Mouse (Mus musculus) left cerebral cortex, adult 2 months (tissue): ENCODE measurements around the gene Pex11g. TPM values are rescaled to one million over a fixed set of nuclear protein-coding genes. Genes with fewer than 3 reads are reported as not detected.

ENCODE experiments used
- DNase-seq, 2 experiments: peaks; one replicate each; pipeline ENCODE4 v3.0.0; 2021 to 2022; ENCODE audit warnings: low spot score in 2 of 2, mixed read lengths in 1 of 2; ENCODE audit errors: extremely low spot score in 1 of 2
- H3K27ac ChIP-seq: fragments of 200-600 bp; 2 replicates; pipeline ENCODE4 v1.8.1; 2022
- H3K4me3 ChIP-seq: fragments of 200-600 bp; 2 replicates; pipeline ENCODE4 v1.8.1; 2022
- CTCF ChIP-seq: fragments of 200-600 bp; IDR thresholded peaks from 2 replicates; pipeline ENCODE4 v1.8.1; 2022; ENCODE audit warnings: antibody characterized with exemption, mild to moderate bottlenecking, moderate library complexity
- intact Hi-C: fragments of 180-260 bp; cut with DNase I; formaldehyde crosslinking; loops from one replicate; pipeline ENCODE4 v1.15.1; 2025
- long read RNA-seq, 2 experiments: library from polyadenylated mRNA; stranded (forward); transcript quantifications; one replicate each; pipeline ENCODE4 v2.0.0; 2021; ENCODE audit warnings: borderline mapping rate in 2 of 2
- total RNA-seq, 2 experiments: library from RNA; stranded (reverse); gene quantifications; 2 replicates each; pipeline ENCODE4 v1.2.3; 2021

Pex11g gene
- total RNA-seq: under 1 TPM; 0.84 to 0.88 TPM
- long read RNA-seq, experiment 1, partial matches to known transcripts: 0 of 1 reads
- long read RNA-seq, experiment 1, other reads (novel, unspliced or antisense): 0 of 1 reads
- long read RNA-seq, experiment 2, partial matches to known transcripts: 0 of 1 reads
- long read RNA-seq, experiment 2, other reads (novel, unspliced or antisense): 0 of 1 reads

GRCm38 (mm10) chr8:3467006-3467885 lies at the start of gene Pex11g:
Gene Pex11g (minus strand): TSS chr8:3467680.
- H3K4me3 ChIP-seq: peak within 1 kb of the TSS; percentile 48
- H3K27ac ChIP-seq: peak within 1 kb of the TSS; percentile 67; the same call in 1 of the 2 replicates
- TF ChIP-seq CTCF: no peak
- intact Hi-C loops: no loop called here
- peak; percentile 81 to 86 for DNase-seq

- peak overlapping the region; percentile 89 for H3K4me3 ChIP-seq
- intact Hi-C loops: loop anchor here (2.0 kb wide), 1 partner anchor 156 kb away; the partner anchor contains the start of gene Fcor
- no peak for DNase-seq
Measured at GRCm38 (mm10) chr8:3517117-3517495, 49.6 kb upstream of the Pex11g start.

GRCm38 (mm10) chr8:3516450-3517116 lies 49.1 kb upstream of the Pex11g start:
- intact Hi-C loops: loop anchor here (2.0 kb wide), 1 partner anchor 156 kb away; the partner anchor contains the start of gene Fcor
- TF ChIP-seq CTCF: no peak; the same call in 1 of the 2 replicates
- Histone ChIP-seq H3K4me3 (peak overlapping the region; percentile 89), H3K27ac (peak overlapping the region; percentile 81)
- peak; percentile 94 for DNase-seq

More at GRCm38 (mm10) chr8:3517117-3517495, 49.6 kb upstream of the Pex11g start:
- H3K27ac ChIP-seq: peak overlapping the region; percentile 81
- no peak for TF ChIP-seq CTCF

- DNase-seq: peak; percentile 54 to 55
- intact Hi-C loops: loop anchor here (1.0 to 2.0 kb wide), 2 partner anchors 16 to 157 kb away; partner anchors contain the start of genes Fcor and Mcoln1
- peak overlapping the region; percentile 89 for H3K4me3 ChIP-seq
- TF ChIP-seq CTCF: no peak
- peak overlapping the region; percentile 81 for H3K27ac ChIP-seq
Measured at GRCm38 (mm10) chr8:3515771-3516417, 48.4 kb upstream of the Pex11g start.

- H3K4me3 ChIP-seq: peak within 1 kb of the TSS; percentile 89
- intact Hi-C loops: loop anchor here (1.0 kb wide), 1 partner anchor 15 kb away; the partner anchor contains the start of gene Mcoln1
- peak; percentile 88 for DNase-seq
- no peak; the same call in 1 of the 2 replicates for TF ChIP-seq CTCF
- peak within 1 kb of the TSS; percentile 81 for H3K27ac ChIP-seq
Measured at GRCm38 (mm10) chr8:3515260-3515671, 47.8 kb upstream of the Pex11g start, which contains the start of gene Pnpla6. Gene Pnpla6 (plus strand): TSS chr8:3515384.

- Histone ChIP-seq H3K4me3 (peak overlapping the region; percentile 89), H3K27ac (peak overlapping the region; percentile 81)
- intact Hi-C loops: loop anchor here (1.0 kb wide), 1 partner anchor 14 kb away; the partner anchor contains the start of gene Mcoln1
- TF ChIP-seq CTCF: no peak
- DNase-seq: no peak
Measured at GRCm38 (mm10) chr8:3514681-3515247, 47.3 kb upstream of the Pex11g start.

- no peak overlapping the region for H3K27ac ChIP-seq
- intact Hi-C loops: no loop called here
- H3K4me3 ChIP-seq: no peak overlapping the region
- DNase-seq: no peak
- no peak for TF ChIP-seq CTCF
Measured at GRCm38 (mm10) chr8:3507979-3508754, 40.7 kb upstream of the Pex11g start.

- intact Hi-C loops: no loop called here
- no peak for TF ChIP-seq CTCF
- no peak overlapping the region for H3K4me3 ChIP-seq
- H3K27ac ChIP-seq: peak overlapping the region; percentile 38; the same call in 1 of the 2 replicates
- no peak for DNase-seq
Measured at GRCm38 (mm10) chr8:3502217-3502616, 34.7 kb upstream of the Pex11g start.

GRCm38 (mm10) chr8:3500235-3501090 lies 33.0 kb upstream of the Pex11g start, which contains the start of gene Mcoln1:
Gene Mcoln1 (plus strand): TSS chr8:3500457.
- TF ChIP-seq CTCF: no peak; the same call in 1 of the 2 replicates
- Histone ChIP-seq H3K4me3 (peak within 1 kb of the TSS; percentile 69), H3K27ac (peak within 1 kb of the TSS; percentile 96)
- peak; percentile 98 to 99 for DNase-seq
- intact Hi-C loops: loop anchor here (1.0 kb wide), 1 partner anchor 15 kb away; the partner anchor contains the start of gene Pnpla6
